Mouse (Mus musculus) midbrain, embryonic 15.5 days (tissue): Measurements from ENCODE around the gene Ccdc122. TPM values are rescaled to one million over a fixed set of nuclear protein-coding genes. Genes with fewer than 3 reads are reported as not detected.
"Not testable (repeated sequence)": the region's sequence is repeated elsewhere in the genome, so short reads cannot be mapped to it uniquely, and the experiment has no call there.

ENCODE experiments used
- ATAC-seq: fragments of 200-750 bp; cut with Nextera tagmentation; replicated peaks from 2 replicates; pipeline ENCODE4 v1.8.0; 2017; ENCODE audit warnings: moderate TSS enrichment
- H3K27ac ChIP-seq: fragments of 300-500 bp; sonication (generic); 2 replicates; pipeline ENCODE4 v1.5.1; 2015; ENCODE audit warnings: mild to moderate bottlenecking, inconsistent platforms
- H3K27me3 ChIP-seq: fragments of 300-500 bp; sonication (generic); replicated peaks from 2 replicates; pipeline ENCODE4 v1.6.1; 2015; ENCODE audit warnings: inconsistent platforms
- H3K36me3 ChIP-seq: fragments of 300-500 bp; sonication (generic); replicated peaks from 2 replicates; pipeline ENCODE4 v1.6.1; 2015; ENCODE audit warnings: inconsistent platforms
- H3K4me1 ChIP-seq: fragments of 300-500 bp; sonication (generic); 2 replicates; pipeline ENCODE4 v1.6.1; 2015; ENCODE audit warnings: inconsistent platforms
- H3K4me2 ChIP-seq: fragments of 300-500 bp; sonication (generic); 2 replicates; pipeline ENCODE4 v1.6.1; 2015; ENCODE audit warnings: inconsistent platforms, mild to moderate bottlenecking, moderate library complexity
- H3K4me3 ChIP-seq: fragments of 300-500 bp; sonication (generic); 2 replicates; pipeline ENCODE4 v1.5.1; 2015; ENCODE audit warnings: mild to moderate bottlenecking, inconsistent platforms
- H3K9ac ChIP-seq: fragments of 300-500 bp; sonication (generic); 2 replicates; pipeline ENCODE4 v1.6.1; 2015; ENCODE audit warnings: mild to moderate bottlenecking, inconsistent platforms
- H3K9me3 ChIP-seq: fragments of 300-500 bp; sonication (generic); 2 replicates; pipeline ENCODE4 v1.6.1; 2016; ENCODE audit warnings: inconsistent platforms
- WGBS: fragments of 180-500 bp; shearing (Covaris S2); methylation state at CpG from one replicate; pipeline ENCODE4 v1.1.7; 2015; ENCODE audit warnings: mixed read lengths; 5-methylcytosine and 5-hydroxymethylcytosine counted together
- polyA plus RNA-seq: library from polyadenylated mRNA; unstranded; fragments of >200 nt; fragmentation: Nextera tagmentation; extraction: Ambion mirVana; gene quantifications from 2 replicates; pipeline ENCODE4 v1.2.1, GENCODE M21; 2015

Gene Ccdc122
- polyA plus RNA-seq, 1 experiment from 2014 or later, result 0.93 TPM

DNA sequence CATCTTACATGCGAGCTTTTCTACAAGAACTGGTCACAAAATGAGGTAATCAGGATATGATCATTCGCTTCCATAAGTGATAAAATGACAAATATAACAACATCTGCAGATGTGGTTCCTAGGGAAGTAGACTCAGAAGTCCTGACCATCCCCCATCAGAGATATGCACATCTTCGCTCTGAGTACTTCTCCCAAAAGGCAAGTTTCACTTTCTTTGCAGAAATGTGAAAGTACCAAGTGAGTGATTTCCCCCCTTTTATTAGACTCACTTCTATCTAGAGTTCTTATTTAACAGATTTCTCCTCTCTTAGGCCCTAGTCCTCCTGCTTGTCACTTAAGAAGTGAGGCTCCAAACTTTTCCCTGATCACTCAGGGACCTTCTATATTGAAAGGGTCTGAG, 3.2 kb upstream of the Ccdc122 start:
- Histone ChIP-seq H3K9me3 (no peaks in the 10 kb centered on the region), H3K27ac (no peak overlapping the region), H3K27me3 (no peaks in the 10 kb centered on the region), H3K36me3 (no peaks in the 10 kb centered on the region), H3K4me3 (no peak overlapping the region), H3K4me2 (no peak overlapping the region), H3K4me1 (peaks cover 8% of the 10 kb centered on the region; the same call in 1 of the 2 replicates), H3K9ac (no peak overlapping the region)
- WGBS, result 96% methylated on average over 3 of the region's 3 CpGs
- no peak for ATAC-seq

DNA sequence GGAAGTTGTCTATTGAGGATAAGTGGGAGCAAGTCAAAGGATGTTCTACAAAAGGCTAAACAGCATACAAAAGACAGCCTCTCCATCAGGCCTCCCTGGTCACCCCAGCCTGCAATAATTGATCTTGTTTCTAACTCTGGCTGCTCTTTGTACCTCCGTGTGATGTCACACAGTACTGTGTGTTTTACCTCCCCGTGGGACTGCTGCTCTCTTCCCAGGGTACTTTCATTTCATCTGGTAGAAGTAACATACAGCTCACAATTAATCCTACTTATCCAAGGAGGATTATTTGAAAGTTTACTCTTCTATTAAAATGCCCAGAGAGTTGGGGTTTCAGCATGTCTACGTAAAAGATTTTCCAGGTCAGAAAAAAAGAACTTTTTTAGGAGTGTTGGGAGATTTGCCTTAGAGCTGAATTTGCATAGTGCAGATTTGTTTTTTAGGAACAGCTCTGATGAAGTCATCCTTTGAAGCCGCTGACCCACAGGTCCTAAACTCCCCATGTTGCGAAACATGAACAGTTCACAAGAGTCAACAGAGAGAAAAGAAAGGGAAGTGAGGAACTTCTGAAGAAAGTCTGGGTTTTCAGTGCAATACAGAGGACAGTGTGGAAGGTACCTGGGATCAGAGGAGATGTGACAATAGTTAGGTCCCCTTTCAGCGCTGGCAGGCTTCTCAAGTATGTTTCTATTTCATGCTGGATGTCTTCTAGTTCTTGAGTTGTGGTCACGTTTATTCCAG, 2.2 kb upstream of the Ccdc122 start:
- Histone ChIP-seq H3K36me3 (no peaks in the 10 kb centered on the region), H3K9me3 (no peaks in the 10 kb centered on the region), H3K27ac (no peak overlapping the region), H3K27me3 (no peaks in the 10 kb centered on the region), H3K4me3 (no peak overlapping the region), H3K9ac (no peak overlapping the region), H3K4me2 (no peak overlapping the region), H3K4me1 (peaks cover 8% of the 10 kb centered on the region; the same call in 1 of the 2 replicates)
- WGBS, result 53% methylated on average over 7 of the region's 7 CpGs
- ATAC-seq, result no peak

DNA sequence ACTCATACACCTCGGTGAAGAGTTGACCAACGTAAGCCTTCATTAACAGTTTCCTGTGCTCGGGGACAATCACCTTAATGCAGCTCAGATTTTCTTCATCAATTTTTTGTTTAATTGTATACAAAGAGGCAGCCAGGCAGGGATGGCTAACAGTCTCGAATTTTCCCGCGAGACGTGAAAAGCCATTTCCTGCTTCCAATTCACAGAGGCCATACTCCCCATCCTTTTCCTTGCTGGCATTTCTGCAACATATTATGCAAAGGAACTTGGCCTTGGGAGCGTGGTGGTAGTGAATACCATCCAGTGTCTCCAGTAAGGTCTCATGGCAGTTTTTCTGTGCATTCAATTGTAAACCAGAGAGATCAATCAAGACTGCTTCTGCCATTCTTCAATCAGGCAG, 1.6 kb upstream of the Ccdc122 start:
- no peak overlapping the region for H3K4me2 ChIP-seq
- no peak for ATAC-seq
- 87% methylated on average over 8 of the region's 8 CpGs for WGBS

DNA sequence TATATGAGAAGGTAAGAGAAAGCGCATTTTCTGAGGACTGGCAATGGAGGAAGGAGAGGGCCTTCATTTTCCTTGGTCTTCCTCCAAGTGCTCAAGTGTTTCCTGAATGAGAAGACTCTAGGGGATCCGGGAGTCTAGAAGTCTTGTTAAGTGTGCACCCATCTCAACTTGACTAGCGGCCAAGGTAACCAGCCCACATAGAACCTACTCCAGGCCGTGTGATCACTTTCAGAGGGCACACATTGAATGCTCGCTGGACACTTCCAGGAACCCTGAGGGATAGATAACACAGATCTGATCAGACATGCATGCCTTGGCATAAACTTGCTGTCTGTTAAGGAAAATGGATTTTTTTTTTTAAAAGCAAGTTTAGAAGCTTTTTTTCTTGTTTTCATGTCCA, 758 bp downstream of the Ccdc122 start:
- no peaks in the 10 kb centered on the region for H3K9me3 ChIP-seq
- H3K4me2 ChIP-seq, result no peak overlapping the region
- peaks cover 8% of the 10 kb centered on the region; the same call in 1 of the 2 replicates for H3K4me1 ChIP-seq
- H3K36me3 ChIP-seq, result no peaks in the 10 kb centered on the region
- no peak overlapping the region for H3K9ac ChIP-seq
- 89% methylated on average over 5 of the region's 5 CpGs for WGBS
- no peak overlapping the region for H3K4me3 ChIP-seq
- no peak for ATAC-seq
- H3K27me3 ChIP-seq, result no peaks in the 10 kb centered on the region
- H3K27ac ChIP-seq, result no peak overlapping the region

More for the DNA sequence above, 1.6 kb upstream of the Ccdc122 start:
- no peaks in the 10 kb centered on the region for H3K9me3 ChIP-seq
- H3K4me1 ChIP-seq, result peaks cover 8% of the 10 kb centered on the region; the same call in 1 of the 2 replicates
- H3K4me3 ChIP-seq, result no peak overlapping the region
- no peak overlapping the region for H3K9ac ChIP-seq
- H3K36me3 ChIP-seq, result no peaks in the 10 kb centered on the region
- H3K27me3 ChIP-seq, result no peaks in the 10 kb centered on the region
- H3K27ac ChIP-seq, result no peak overlapping the region

DNA sequence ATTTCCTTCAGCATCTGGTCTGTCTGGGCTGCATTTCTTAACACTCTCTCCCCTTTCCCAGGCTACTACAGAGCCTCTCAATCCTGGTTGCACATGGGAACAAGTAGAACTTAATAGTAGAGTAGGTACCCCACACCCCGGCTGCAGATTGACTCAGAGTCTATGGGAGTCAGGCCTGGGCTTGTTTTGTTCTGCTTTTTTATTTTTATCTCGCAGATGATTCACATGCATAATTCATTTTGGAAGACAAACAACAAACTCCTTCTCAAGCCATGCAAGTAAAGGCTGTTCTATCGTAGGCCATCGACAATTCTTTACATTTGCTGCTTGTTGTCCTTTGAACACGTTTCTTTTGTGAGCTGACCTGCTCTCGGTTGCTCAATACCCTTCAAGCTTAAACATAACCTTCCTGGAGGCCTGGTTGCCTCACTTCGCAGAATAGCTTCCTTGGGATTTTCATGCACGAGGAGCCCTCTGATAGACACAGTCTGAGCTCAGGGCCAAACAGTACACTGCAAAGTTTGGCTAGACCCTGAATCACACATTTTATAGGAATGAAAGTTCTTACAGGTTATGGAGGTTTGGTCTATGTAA, 1.4 kb downstream of the Ccdc122 start:
- no peak for ATAC-seq
- peaks cover 8% of the 10 kb centered on the region; the same call in 1 of the 2 replicates for H3K4me1 ChIP-seq
- no peaks in the 10 kb centered on the region for H3K36me3 ChIP-seq

DNA sequence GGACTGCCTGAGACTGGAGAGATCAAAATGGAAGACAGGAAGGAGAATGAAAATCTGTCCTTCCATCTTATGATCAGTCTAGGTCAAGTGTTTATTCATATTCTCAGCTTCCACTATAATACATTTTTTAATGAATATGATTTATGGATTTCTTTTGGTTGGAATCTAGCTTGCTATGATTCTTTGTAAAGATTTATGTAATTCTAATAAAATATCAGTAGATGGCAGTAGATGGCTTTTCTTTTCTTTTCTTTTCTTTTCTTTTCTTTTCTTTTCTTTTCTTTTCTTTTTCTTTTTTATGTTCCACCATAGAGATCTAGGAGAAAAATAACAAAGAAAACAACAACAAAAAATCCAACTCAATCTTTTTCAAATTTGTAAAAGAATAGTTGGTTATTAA, 16.7 kb downstream of the Ccdc122 start:
- Histone ChIP-seq H3K9me3 (no peaks in the 10 kb centered on the region), H3K27me3 (no peaks in the 10 kb centered on the region), H3K4me2 (no peak overlapping the region), H3K36me3 (no peaks in the 10 kb centered on the region), H3K9ac (no peak overlapping the region), H3K4me1 (no peaks in the 10 kb centered on the region), H3K27ac (no peak overlapping the region), H3K4me3 (no peak overlapping the region)
- ATAC-seq, result no peak

More for the DNA sequence above, 1.4 kb downstream of the Ccdc122 start:
- Histone ChIP-seq H3K4me3 (no peak overlapping the region), H3K9me3 (no peaks in the 10 kb centered on the region), H3K27ac (no peak overlapping the region), H3K4me2 (no peak overlapping the region), H3K9ac (no peak overlapping the region), H3K27me3 (no peaks in the 10 kb centered on the region)
- 59% methylated on average over 8 of the region's 8 CpGs for WGBS

DNA sequence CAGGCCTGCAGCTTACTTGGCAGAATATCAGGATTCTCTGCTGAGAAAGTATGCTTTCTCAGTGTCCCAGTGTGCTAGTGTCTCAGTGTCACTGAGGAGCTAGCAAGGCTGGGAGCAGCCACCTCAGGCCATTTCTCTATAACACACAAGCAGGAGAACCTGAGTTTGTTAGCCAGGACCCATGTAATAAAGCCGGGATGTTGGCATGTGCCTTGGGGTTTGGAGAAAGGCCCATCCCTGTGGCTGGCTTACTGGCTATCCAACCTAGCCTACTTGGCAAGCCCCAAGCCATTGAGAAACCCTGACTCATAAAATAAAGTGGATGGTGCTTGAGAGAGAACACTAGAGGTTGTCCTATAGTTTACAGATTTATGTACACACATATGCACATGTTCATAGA, 32.8 kb downstream of the Ccdc122 start:
- WGBS, result 91% methylated on average over 1 of the region's 1 CpGs

DNA sequence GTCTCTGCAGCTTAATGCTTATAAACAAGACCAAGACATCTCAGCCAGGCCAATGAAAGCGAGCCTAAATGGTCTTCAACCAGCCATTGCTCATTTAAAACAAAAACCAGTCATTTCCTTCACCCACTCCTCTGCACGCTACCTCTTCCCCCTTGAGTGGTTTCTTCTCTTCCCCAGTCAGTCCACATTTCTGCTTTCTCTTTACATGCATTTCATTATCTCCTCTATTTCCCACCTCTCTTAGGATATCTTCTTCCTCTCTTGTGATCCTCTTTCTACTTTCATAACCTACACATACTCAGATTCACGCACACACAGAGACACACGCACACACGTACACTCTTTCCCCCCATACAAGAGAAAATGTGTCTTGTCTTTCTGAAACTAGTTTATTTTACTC, 44.7 kb downstream of the Ccdc122 start:
- Histone ChIP-seq H3K9ac (no peak overlapping the region), H3K27ac (no peak overlapping the region), H3K9me3 (no peaks in the 10 kb centered on the region), H3K36me3 (no peaks in the 10 kb centered on the region), H3K27me3 (no peaks in the 10 kb centered on the region), H3K4me1 (no peaks in the 10 kb centered on the region), H3K4me3 (no peak overlapping the region), H3K4me2 (no peak overlapping the region)
- 92% methylated on average over 5 of the region's 5 CpGs for WGBS
- no peak for ATAC-seq

More for the DNA sequence above, 32.8 kb downstream of the Ccdc122 start:
- Histone ChIP-seq H3K36me3 (no peaks in the 10 kb centered on the region), H3K9me3 (no peaks in the 10 kb centered on the region), H3K27ac (no peak overlapping the region), H3K4me3 (no peak overlapping the region), H3K4me1 (no peaks in the 10 kb centered on the region), H3K4me2 (no peak overlapping the region), H3K9ac (no peak overlapping the region), H3K27me3 (no peaks in the 10 kb centered on the region)
- ATAC-seq, result no peak

DNA sequence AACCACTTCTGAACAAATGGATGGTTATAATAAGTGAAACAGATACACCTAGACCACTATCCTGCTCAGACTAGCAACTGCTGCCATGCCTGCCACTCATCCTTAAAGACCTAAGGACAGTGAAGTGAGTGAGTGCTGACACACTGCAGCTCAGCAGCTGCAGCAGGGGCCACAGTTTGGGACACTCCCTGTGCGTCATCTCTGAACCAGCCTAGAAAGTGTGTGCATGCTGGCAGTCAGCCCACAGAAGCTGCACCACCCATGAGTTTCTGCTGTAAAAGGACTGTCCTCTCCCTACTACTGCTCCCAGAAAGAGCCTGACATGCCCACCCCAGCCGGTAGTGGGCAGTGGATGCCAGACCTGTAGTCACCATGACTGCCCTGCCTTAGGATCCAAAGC, 63.7 kb downstream of the Ccdc122 start:
- no peaks in the 10 kb centered on the region for H3K4me1 ChIP-seq
- no peak overlapping the region for H3K4me3 ChIP-seq
- H3K9ac ChIP-seq, result no peak overlapping the region
- no peaks in the 10 kb centered on the region for H3K27me3 ChIP-seq
- ATAC-seq, result no peak
- H3K36me3 ChIP-seq, result no peaks in the 10 kb centered on the region
- 85% methylated on average over 2 of the region's 2 CpGs for WGBS
- H3K4me2 ChIP-seq, result no peak overlapping the region
- H3K9me3 ChIP-seq, result no peaks in the 10 kb centered on the region
- no peak overlapping the region for H3K27ac ChIP-seq

DNA sequence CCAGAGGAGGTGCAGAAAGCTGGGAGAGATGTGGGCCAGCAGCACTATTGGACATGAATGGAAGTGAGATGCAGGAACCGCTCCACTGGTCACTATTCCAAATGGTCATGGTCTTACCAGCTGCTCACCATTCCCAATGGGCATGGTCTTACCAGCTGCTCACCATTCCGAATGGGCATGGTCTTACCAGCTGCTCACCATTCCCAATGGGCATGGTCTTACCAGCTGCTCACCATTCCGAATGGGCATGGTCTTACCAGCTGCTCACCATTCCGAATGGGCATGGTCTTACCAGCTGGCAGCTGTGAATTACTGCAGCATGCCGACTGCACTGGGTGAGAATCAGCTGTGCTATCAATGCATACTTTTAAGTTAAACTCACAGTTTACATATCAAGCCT, 74.0 kb downstream of the Ccdc122 start:
- not testable (repeated sequence) for H3K9ac ChIP-seq, ATAC-seq, H3K27me3 ChIP-seq, H3K4me1 ChIP-seq, H3K9me3 ChIP-seq, H3K4me2 ChIP-seq, H3K36me3 ChIP-seq, H3K4me3 ChIP-seq, H3K27ac ChIP-seq
- 63% methylated on average over 5 of the region's 5 CpGs for WGBS

DNA sequence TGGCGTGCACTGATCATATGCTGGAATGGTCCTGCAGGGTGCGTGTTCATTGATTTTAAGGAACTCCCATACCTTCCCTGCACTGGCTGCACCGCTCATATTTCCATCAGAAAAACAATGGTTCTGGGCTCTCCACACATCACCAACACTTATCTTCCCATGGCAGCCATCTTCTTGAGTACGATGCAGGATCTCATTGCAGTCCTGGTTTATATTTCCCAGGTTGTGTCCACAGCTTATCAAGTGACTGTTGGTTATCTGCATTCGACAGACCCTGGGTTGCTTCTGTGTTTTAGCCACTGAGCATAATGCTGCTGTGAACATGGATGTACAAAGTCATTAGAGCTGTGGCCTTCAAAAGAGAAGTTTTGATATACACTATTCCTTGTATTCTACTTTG, 94.0 kb downstream of the Ccdc122 start:
- no peak overlapping the region for H3K9ac ChIP-seq
- no peak overlapping the region for H3K4me2 ChIP-seq
- ATAC-seq, result no peak
- no peaks in the 10 kb centered on the region for H3K36me3 ChIP-seq
- H3K4me3 ChIP-seq, result no peak overlapping the region
- no peaks in the 10 kb centered on the region for H3K27me3 ChIP-seq
- WGBS, result 87% methylated on average over 5 of the region's 5 CpGs
- no peaks in the 10 kb centered on the region for H3K9me3 ChIP-seq
- no peak overlapping the region for H3K27ac ChIP-seq
- H3K4me1 ChIP-seq, result no peaks in the 10 kb centered on the region

DNA sequence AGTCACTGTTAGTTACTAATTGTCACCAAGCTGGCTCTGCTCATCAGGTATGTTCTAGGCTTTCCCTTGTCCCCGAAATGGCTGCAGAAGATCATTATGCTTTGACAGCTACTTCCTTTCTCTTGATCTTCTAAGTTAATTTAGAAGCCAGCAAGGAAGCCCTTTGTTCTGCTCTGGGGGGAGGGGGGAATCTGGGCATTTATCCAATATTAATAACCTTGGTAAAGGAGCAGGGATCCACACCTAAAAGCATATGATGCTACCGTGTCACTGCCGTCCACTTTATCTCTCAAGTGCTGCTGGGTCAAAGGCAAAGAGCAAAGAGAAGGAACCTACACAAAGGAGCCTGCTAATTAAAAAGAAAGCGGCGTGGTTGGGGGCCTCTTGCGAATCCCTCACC, 100.4 kb downstream of the Ccdc122 start:
- Histone ChIP-seq H3K36me3 (no peaks in the 10 kb centered on the region), H3K27ac (no peak overlapping the region), H3K4me2 (no peak overlapping the region), H3K4me1 (peaks cover 8% of the 10 kb centered on the region), H3K9me3 (no peaks in the 10 kb centered on the region), H3K27me3 (no peaks in the 10 kb centered on the region), H3K9ac (no peak overlapping the region), H3K4me3 (no peak overlapping the region)
- 36% methylated on average over 6 of the region's 6 CpGs for WGBS
- no peak for ATAC-seq
